Mouse (Mus musculus) ES-Bruce4 (cell line): Measurements from ENCODE around the gene Plcd1. TPM values are rescaled to one million over a fixed set of nuclear protein-coding genes. Genes with fewer than 3 reads are reported as not detected.
A peak's percentile ranks its signal among the peaks of the same experiment; 100 is the strongest.

Source experiments
- H3K27ac ChIP-seq: 2 replicates; pipeline ENCODE4 v1.5.1; 2012; ENCODE audit warnings: low read length, inconsistent platforms; ENCODE audit not compliant: insufficient read depth
- H3K27me3 ChIP-seq: 2 replicates; pipeline ENCODE4 v1.6.1; 2012; ENCODE audit warnings: mild to moderate bottlenecking, low read length, inconsistent platforms; ENCODE audit not compliant: control insufficient read depth, poor library complexity, insufficient read depth, severe bottlenecking
- H3K36me3 ChIP-seq: 2 replicates; pipeline ENCODE4 v1.6.1; 2012; ENCODE audit warnings: inconsistent platforms, mild to moderate bottlenecking, low read length, moderate library complexity; ENCODE audit not compliant: control insufficient read depth, poor library complexity, insufficient read depth, severe bottlenecking
- H3K4me1 ChIP-seq: one replicate; pipeline ENCODE4 v1.8.1; 2011; ENCODE audit warnings: low read length; ENCODE audit not compliant: control insufficient read depth, insufficient read depth
- H3K4me3 ChIP-seq: 2 replicates; pipeline ENCODE4 v1.5.1; 2011; ENCODE audit warnings: low read depth, mild to moderate bottlenecking, low read length
- H3K9ac ChIP-seq: 2 replicates; pipeline ENCODE4 v1.6.1; 2012; ENCODE audit warnings: low read depth, mild to moderate bottlenecking, inconsistent platforms; ENCODE audit not compliant: poor library complexity, severe bottlenecking
- H3K9me3 ChIP-seq: replicated peaks from 2 replicates; pipeline ENCODE4 v1.6.1; 2012; ENCODE audit warnings: mild to moderate bottlenecking, low read length, inconsistent platforms; ENCODE audit not compliant: control insufficient read depth, poor library complexity, insufficient read depth, severe bottlenecking
- CTCF ChIP-seq: IDR thresholded peaks from one replicate; pipeline ENCODE4 v1.8.1; 2011; ENCODE audit warnings: low read depth, low read length
- EP300 ChIP-seq: IDR thresholded peaks from 2 replicates; pipeline ENCODE4 v1.6.1; 2011; ENCODE audit warnings: low read depth, low read length; ENCODE audit not compliant: insufficient read depth
- POLR2A ChIP-seq: IDR thresholded peaks from one replicate; pipeline ENCODE4 v1.8.1; 2011; ENCODE audit warnings: low read length; ENCODE audit not compliant: insufficient read depth
- polyA plus RNA-seq: library from polyadenylated mRNA; stranded (reverse); fragments of >200 nt; gene quantifications from 2 replicates; pipeline ENCODE4 v1.2.4, GENCODE M21; 2011; ENCODE audit warnings: low read depth; ENCODE audit not compliant: missing spikeins, insufficient read depth, insufficient read length

Gene Plcd1
- polyA plus RNA-seq, 1 experiment = 22.0 TPM

DNA sequence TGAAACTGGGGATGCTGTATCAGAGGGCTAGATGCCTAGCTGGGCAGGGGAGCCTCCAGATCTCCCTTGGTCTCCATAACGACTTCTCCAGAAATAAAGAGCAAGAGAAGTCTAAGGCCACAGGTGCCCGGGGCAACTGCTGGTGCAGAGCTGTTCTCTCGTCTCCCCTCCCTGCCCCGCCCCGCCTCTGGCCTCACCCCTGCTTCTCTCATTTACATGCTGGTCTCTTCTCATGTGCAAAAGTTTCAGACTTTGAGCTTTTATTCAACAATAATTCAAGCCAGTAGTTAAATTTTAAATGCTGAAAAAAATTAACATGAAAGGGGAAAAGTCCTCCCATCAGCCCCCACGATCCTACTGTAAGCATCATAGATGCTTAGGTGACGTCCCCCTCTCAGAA, 71.6 kb downstream of the Plcd1 start:
- TF ChIP-seq POLR2A (no peak), EP300 (no peak), CTCF (no peak)
- H3K27me3 ChIP-seq = no peaks in the 10 kb centered on the region
- H3K27ac ChIP-seq = peak overlapping the region; percentile 50; the same call in 1 of the 2 replicates
- 0 out of 2 replicates have a peak overlapping the region, but pooled peaks have one; percentile 29 for H3K4me3 ChIP-seq
- H3K36me3 ChIP-seq = no peaks in the 10 kb centered on the region
- H3K4me1 ChIP-seq = peaks cover 8% of the 10 kb centered on the region
- no peak overlapping the region for H3K9ac ChIP-seq
- H3K9me3 ChIP-seq = no peaks in the 10 kb centered on the region

Other genes with a start within 250 kb of the Plcd1 start
- 20.2 and 20.5 TPM in 2 replicates for gene Ctdspl, start 167.0 kb downstream of the Plcd1 start, polyA plus RNA-seq
- gene Vill, start 40.7 kb downstream of the Plcd1 start, polyA plus RNA-seq = 37.0 and 40.0 TPM in 2 replicates
- gene Dlec1, start 9.0 kb upstream of the Plcd1 start, polyA plus RNA-seq = 2.4 and 2.5 TPM in 2 replicates
- gene Acaa1b, start 63.6 kb upstream of the Plcd1 start, polyA plus RNA-seq = 0.78 and 2.1 TPM in 2 replicates
- not detected in 2 replicates for gene Gm47289, start 65.7 kb upstream of the Plcd1 start, polyA plus RNA-seq
- gene Slc22a13, start 115.6 kb upstream of the Plcd1 start, polyA plus RNA-seq = 0.34 TPM in 1 of 2 replicates, not detected in the other
- 85.3 and 86.3 TPM in 2 replicates for gene Oxsr1, start 228.9 kb upstream of the Plcd1 start, polyA plus RNA-seq
- gene Acaa1a, start 246.2 kb upstream of the Plcd1 start, polyA plus RNA-seq = 20.7 and 23.9 TPM in 2 replicates
- gene Myd88, start 247.9 kb upstream of the Plcd1 start, polyA plus RNA-seq = 6.2 and 7.0 TPM in 2 replicates